Mouse (Mus musculus) erythroblast, embryonic 14.5 days (primary cell): ENCODE data around the gene Terb2.

Source experiments
- GATA1 ChIP-seq: IDR thresholded peaks from 2 replicates; pipeline ENCODE4 v1.6.1; 2012; ENCODE audit warnings: low read length, inconsistent platforms, mixed read lengths
- TAL1 ChIP-seq: IDR thresholded peaks from 3 replicates; pipeline ENCODE4 v1.6.1; 2012; ENCODE audit warnings: low read length, inconsistent platforms, mixed read lengths

- TF ChIP-seq GATA1 (no peak), TAL1 (no peak)
Observed at GRCm38 (mm10) chr2:122230395-122230794, 44.3 kb downstream of the Terb2 start.
